Mouse (Mus musculus): ENCODE results near the gene Nhp2. TPM values are rescaled to one million over a fixed set of nuclear protein-coding genes. Genes with fewer than 3 reads are reported as not detected.
"Not testable (repeated sequence)": the region's sequence is repeated elsewhere in the genome, so short reads cannot be mapped to it uniquely, and the experiment has no call there.

The Nhp2 gene
- total RNA-seq, 2 experiments from 2014 or later: 21.8 to 23.6 TPM

GRCm38 (mm10) chr11:51606447-51607095, 13.0 kb upstream of the Nhp2 start, which contains the start of gene Hnrnpab:
Gene Hnrnpab (minus strand): TSS chr11:51606847.
- DNase-seq: peak; percentile 98 to 99

DNA sequence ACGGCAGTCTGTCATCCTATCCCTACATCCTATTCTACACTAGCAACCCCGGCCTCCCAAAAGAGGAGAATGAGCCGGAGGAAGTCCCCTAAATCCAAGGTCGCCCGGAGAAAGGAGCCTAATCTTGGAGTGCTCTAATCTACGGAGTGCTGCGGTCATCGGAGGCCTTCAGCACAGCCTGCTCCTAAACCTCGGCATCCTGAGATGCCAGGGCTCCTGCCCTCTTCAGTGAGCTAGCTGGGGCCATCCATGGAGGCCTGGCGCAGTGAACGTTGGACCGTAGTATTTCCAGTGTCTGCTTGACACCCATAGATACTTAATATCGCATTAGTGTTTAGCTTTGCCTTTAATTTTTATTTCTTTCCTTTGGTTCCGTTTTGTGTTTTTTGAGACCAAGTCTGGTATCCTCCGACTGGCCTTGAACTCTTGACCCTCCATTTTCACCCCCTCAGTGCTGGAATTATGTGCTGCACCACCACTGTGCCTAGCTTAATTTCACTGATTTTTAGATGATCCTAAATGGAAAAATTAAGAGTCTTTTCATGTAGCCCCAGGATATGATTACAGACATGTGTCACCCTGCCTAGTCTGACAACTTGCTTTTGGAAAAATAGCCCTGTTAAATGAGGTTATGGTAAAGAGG, 12.3 kb upstream of the Nhp2 start:
- no peak for DNase-seq

DNA sequence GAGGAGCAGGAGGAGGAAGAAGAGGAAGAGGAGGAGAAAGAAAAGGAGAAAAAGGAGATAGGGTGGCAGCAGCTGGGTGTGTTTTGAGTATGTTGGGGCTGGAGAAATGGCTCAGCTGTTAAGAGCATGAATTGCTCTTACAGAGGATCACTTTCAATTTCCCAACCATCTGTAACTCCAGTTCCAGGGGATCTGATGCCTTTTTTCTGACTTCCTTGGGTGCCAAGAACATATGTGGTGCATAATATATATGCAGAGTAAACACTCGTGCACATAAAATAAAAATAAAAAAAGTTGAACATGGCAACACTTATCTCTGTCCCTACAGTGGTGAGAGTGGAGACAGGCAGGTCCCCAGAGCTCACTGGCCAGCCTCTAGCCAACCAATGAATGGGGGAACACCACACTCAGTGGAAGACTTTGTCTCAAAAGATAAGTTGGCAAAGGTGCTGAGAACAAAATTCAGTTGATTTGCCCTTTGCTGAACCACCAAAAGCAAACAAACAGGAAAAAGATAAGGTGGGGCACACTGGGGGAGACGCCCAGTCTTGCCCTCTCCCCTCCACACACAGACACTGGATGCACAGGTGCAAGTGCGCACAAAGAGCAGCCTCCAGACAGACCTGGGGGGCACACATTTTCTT, 10.1 kb upstream of the Nhp2 start:
- DNase-seq: no peak

- DNase-seq: not testable (repeated sequence)
These were observed 9.6 kb upstream of the Nhp2 start for GRCm38 (mm10) chr11:51609940-51610339.

DNA sequence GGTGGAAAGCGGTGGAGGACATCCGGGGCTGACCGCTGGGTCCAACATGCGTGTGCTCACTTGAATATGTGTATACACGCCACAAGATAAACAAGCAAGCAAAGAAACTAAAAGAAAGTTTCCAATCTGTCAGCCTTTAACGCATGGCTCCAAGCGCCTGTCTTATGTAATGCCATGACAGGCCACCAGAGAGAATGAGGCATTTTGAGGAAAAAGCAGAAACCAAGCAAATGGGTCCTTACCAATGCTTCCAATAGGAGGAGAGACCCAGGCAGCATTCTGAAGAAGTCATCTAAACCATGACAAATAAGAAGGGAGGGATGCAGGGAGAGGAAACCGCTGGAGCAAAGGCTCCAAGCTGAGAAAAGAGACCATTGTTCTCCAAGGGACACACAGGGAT, 5.3 kb upstream of the Nhp2 start:
- DNase-seq: no peak

- peak; percentile 40 to 55 for DNase-seq
These were observed 4.4 kb upstream of the Nhp2 start for GRCm38 (mm10) chr11:51615129-51615528.

DNA sequence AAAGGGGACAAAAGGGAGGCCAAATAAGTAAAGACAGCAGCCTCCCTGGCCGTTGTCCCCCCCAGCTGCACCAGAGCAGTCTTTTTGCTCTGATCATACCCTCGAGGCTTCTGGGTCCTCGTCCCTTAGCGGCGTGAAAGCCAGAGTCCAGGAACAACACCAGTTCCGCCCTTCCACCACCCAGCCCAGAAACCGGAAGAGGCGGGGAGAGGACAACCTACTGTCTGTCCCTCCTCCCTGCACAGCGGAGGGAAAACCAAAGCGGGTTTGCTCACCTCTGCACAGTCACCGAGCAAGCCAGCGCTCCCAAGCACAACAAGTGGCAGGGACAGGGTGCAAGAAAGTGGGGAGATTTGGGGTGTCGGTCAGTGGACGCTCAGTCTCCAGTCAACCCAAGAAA, 3.9 kb upstream of the Nhp2 start:
- peak; percentile 86 to 91 for DNase-seq

DNA sequence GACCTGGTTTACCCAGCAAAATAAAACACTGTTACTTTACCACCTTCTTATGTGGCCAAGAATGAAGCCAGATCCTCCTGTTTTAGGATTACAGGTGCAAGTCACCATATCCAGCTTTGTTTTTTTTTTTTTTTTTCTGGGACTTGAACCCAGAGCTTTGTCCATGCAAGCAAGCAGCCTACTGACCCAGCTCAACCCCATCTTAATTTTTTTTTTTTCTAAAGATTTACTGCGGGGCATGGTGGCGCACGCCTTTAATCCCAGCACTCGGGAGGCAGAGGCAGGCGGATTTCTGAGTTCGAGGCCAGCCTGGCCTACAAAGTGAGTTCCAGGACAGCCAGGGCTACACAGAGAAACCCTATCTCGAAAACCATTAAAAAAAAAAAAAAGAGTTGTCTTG, 3.4 kb upstream of the Nhp2 start:
- DNase-seq: not testable (repeated sequence)

DNA sequence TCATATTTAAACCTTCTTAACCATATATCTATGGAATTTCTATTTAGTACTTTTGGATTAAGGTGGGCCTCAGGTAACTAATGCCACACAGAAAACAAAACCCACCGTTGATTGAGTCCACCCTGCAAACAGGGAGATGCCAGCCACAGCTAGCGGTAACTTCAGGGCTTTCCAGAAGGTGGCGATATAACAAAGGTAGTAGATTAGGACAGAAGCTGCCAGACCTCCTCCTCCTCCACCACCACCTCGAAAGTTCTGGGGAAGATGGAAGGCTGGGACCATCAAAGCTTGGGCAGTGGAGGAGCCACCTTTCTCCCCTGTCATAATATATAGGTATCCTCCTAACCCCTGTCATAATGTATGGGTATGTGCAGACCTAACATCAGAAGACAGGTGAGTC, 1.8 kb upstream of the Nhp2 start:
- peak; percentile 73 to 85 for DNase-seq

DNA sequence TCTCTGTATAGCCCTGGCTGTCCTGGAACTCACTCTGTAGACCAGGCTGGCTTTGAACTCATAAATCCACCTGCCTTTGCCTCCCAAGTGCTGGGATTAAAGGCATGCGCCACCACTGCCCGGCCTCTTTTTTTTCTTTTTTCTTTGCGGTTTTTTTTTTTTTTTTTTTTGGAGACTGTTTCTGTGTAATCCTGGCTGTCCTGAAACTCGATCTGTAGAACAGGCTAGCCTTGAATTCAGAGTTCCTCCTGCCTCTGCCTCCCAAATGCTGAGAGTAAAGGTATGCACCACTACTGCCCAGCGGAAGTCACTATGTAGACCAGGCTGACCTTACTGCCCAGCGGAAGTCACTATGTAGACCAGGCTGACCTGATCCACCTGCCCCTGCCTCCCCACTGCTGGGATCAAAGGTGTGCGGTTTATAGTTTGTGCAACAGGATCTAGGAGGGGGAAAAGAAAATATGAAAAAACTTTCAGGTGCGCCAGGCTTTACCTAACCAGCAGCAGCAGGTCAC, 584 bp upstream of the Nhp2 start:
- DNase-seq: no peak

DNA sequence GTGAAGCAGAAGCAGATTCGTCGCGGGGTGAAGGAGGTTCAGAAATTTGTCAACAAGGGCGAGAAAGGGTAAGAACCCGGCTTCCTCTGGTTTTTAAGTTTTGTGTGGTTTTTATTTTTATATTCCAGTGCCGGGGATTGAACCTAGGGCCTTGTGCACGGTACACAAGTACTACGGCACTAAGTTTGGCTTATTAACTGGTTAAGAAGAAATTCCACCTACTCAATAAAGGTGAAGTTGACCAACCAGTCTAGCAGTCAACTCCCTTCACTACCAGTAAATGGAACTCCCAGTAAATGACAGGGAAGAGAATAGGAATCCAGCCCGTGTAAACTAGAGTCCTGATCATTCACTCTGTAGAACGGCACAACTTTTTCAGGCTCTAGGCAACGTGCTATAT, 549 bp downstream of the Nhp2 start:
- DNase-seq: no peak

- no peak for DNase-seq
These were observed 2.2 kb downstream of the Nhp2 start for GRCm38 (mm10) chr11:51621776-51622175.

DNA sequence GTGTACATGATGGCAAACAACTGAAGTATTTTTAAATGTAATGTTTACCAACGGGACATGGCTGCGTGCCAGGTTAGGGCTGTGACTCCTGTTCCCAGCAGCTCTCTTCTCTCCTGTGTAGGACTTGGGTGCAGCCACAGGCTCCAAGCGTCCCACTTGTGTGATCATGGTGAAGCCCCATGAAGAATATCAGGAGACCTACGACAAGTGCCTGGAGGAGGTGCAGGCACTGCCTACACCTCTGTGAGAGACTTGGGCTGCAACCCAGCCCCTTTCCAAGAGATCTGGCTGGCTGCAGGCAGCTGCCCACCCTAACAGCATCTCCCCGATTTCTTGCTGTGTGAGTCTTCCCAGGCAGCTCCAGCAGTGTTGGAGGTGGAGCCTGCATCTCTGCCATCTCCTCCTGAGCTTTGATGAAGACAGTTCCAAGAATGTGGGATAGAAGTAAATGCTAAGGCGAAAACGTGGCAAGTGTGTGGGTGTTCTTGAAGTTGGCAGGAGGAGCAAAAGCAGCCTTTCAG, 3.5 kb downstream of the Nhp2 start:
- no peak for DNase-seq

GRCm38 (mm10) chr11:51625187-51625820, 5.8 kb downstream of the Nhp2 start:
- DNase-seq: no peak

GRCm38 (mm10) chr11:51627425-51627824, 7.9 kb downstream of the Nhp2 start:
- DNase-seq: no peak

DNA sequence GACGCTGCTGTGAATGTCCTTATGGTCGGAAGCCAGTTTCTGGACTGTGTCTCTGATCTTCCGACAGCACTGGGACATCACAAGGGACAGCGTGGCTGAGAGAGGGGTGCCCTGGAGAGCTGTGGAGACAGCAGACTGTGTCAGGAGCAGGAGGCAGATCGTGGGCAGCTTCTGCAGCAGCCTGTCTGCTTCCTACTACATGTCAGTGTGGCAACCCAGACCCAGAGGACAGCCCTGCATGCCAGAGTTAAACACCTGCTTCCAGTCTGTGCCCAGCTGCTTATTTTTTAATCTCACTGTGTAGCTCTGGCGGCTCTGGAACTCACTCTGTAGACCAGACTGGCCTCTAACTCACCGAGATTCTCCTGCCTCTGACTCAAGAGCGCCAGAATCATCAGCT, 8.4 kb downstream of the Nhp2 start:
- no peak for DNase-seq

DNA sequence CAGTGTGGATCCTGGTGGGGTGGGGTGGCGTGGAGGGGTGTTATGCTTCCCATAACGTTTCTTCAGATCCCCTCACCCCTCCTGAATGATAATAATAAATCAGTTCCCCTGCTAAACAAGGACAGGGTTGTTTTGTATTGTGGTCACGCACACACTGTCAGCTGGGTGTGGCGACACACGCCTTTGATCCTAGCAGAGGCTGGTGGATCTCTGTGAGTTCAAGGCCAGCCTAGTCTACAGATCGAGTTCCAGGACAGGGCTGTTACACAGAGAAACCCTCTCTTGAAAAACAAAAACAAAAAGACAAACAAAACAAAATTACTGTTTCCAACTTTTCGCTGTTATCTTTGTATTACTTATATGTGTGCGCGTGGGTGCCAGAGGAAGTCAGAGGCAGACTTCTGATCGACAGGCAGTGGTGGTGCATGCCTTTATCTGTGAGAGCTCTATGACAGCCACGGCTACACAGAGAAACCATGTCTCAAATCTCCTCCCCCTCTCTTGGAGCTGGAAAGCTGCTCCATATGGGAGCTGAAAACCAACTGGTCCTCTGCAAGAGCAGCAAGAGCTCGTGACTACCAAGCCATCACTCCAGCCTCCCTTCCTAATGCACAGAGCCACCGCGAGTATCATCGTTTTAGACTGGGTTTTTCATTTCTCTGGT, 10.2 kb downstream of the Nhp2 start:
- no peak for DNase-seq

GRCm38 (mm10) chr11:51632130-51632753, 12.7 kb downstream of the Nhp2 start:
- DNase-seq: no peak

DNA sequence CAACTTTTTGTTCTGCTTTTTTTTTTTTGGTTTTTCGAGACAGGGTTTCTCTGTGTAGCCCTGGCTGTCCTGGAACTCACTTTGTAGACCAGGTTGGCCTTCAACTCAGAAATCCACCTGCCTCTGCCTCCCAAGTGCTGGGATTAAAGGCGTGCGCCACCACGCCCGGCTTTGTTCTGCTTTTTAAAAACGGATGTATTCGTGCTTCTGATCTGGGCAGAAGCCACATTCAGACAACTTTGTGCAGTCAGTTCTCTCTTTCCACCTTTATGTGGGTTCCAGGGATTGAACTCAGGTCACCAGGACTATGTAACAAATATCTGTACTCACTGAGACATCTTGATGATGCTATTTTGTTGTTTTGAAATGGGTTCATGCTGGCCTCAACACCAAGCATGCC, 13.7 kb downstream of the Nhp2 start:
- DNase-seq: not testable (repeated sequence)

- DNase-seq: no peak
These were observed 14.2 kb downstream of the Nhp2 start for GRCm38 (mm10) chr11:51633721-51634120.

DNA sequence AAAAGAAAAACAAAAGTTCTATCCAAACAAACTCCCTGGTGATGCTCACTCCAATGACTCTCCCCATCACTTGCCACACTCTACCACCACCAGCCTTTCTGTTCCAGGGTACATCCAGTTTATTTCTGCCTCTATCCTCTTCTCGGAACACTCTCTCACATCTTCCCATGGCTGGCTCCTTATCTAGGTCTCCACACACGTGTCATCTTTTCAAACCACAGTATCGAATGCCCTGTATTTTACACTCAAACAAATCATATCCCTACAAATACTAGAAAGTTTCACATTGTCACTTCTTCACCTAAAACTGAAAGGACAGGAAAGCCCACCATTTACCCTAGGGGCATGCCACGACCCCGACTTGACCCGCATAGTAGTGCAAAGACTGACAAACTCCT, 15.6 kb downstream of the Nhp2 start:
- no peak for DNase-seq
